8 mouse cellular contexts compared by ENCODE assay signal in genomic region chr4:128720110-128720509, GRCm38 (mm10). TPM values are rescaled to one million over a fixed set of nuclear protein-coding genes. Genes with fewer than 3 reads are reported as not detected.
DNase-seq lines count a peak whose midpoint lies in the region; ATAC-seq lines count a peak whose summit lies in the region.

No protein-coding gene starts in this region.

- ATAC-seq in megakaryocyte progenitor cell, adult 5-6 weeks (replicated peaks; ENCODE audit: poor library complexity), result peak; percentile 96

- WGBS in hindbrain, embryonic 10.5 days, result 47% methylated on average over 5 of the region's 5 CpGs

- peak; percentile 54 for DNase-seq in heart, postnatal 4 days
- DNase-seq in heart, postnatal 36 days, result no peak
- peak; percentile 81 for DNase-seq in adrenal gland, postnatal 36 days
- DNase-seq in hindbrain, embryonic 10.5 days (ENCODE audit: low spot score), result no peak
- DNase-seq in layer of hippocampus, adult 9-11 months, result peak; percentile 76
- no peak for DNase-seq in thymus, postnatal 36 days
- no peak for DNase-seq in urinary bladder, postnatal 36 days (ENCODE audit: low spot score in 2 of 2)

- peaks cover 3% of the 10 kb centered on the region; the same call in 1 of the 2 replicates for H3K36me3 ChIP-seq in hindbrain, embryonic 10.5 days

- H3K4me1 ChIP-seq in hindbrain, embryonic 10.5 days (replicated peaks), result peaks cover 98% of the 10 kb centered on the region

- H3K27me3 ChIP-seq in hindbrain, embryonic 10.5 days (ENCODE audit: insufficient read depth, poor library complexity, severe bottlenecking), result peaks cover 23% of the 10 kb centered on the region; the same call in 1 of the 2 replicates

- intact Hi-C loops in heart, postnatal 36 days (cut with DNase I), result no loop called here

- H3K4me3 ChIP-seq in hindbrain, embryonic 10.5 days, result no peak overlapping the region

- H3K27ac ChIP-seq in hindbrain, embryonic 10.5 days, result peak overlapping the region; percentile 79

- no peaks in the 10 kb centered on the region for H3K9me3 ChIP-seq in hindbrain, embryonic 10.5 days

RNA-seq across cellular contexts. Expression of gene A3galt2, which starts 35.1 kb away (rescaled TPM):
- under 1 TPM; 0.20 to 0.36 TPM for total RNA-seq in heart, postnatal 4 days (2021)
- total RNA-seq in heart, postnatal 36 days (2021), result under 1 TPM in 1 of 2 experiments, not detected in 1; 0.08 TPM
- total RNA-seq in adrenal gland, postnatal 36 days (2021), result under 1 TPM; 0.16 to 0.30 TPM
- 0.18 and 0.26 TPM in 2 replicates for polyA plus RNA-seq in hindbrain, embryonic 10.5 days (2016; fragmentation: Nextera tagmentation; extraction: Ambion mirVana)
- not detected in 2 replicates for total RNA-seq in megakaryocyte progenitor cell, adult 5-6 weeks (2015)
- total RNA-seq in megakaryocyte progenitor cell, adult 5-6 weeks (2017), result not detected in 2 replicates

Comparison
In these comparisons a context has a peak if more than half of its experiments do, and no peak if none do; other contexts are left out.
1. DNase-seq: peak in heart, postnatal 4 days (single experiment), adrenal gland, postnatal 36 days (2 of 2) and layer of hippocampus, adult 9-11 months (single experiment); none in heart, postnatal 36 days (0 of 2), hindbrain, embryonic 10.5 days (single experiment), thymus, postnatal 36 days (0 of 2) and urinary bladder, postnatal 36 days (0 of 2).